Mouse (Mus musculus): ENCODE results near the gene Podxl2.

Podxl2 gene

DNA sequence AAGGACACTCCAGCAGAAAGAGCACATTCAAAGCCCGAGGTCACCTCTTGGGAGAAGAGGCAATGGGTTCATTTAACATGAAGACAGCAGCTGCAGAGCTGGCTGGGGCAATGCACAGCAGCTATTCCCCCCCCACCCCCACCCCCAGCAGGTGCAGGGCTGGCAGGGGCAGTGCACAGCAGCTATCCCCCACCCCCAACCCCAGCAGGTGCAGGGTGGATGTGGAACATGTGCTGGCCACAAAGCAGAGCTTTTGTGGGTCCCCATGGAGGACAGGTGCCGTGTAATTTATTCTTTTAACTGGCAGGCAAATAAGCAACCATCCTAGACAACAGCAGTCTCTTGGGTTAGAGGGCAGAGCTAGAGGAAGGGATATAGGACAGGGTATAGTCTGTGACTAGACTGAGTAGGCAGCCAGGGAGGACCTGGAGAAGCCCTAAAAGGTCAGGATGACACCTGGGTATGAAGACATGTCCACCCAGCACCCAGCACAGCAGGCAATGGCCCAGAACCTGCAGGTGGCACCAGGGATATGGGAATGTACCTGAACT lies 11.6 kb upstream of the Podxl2 start:
- no peak for DNase-seq (ENCODE audit: low read depth)

GRCm38 (mm10) chr6:88885644-88886416 lies 11.0 kb upstream of the Podxl2 start:
- no peak for DNase-seq (ENCODE audit: low read depth)

DNA sequence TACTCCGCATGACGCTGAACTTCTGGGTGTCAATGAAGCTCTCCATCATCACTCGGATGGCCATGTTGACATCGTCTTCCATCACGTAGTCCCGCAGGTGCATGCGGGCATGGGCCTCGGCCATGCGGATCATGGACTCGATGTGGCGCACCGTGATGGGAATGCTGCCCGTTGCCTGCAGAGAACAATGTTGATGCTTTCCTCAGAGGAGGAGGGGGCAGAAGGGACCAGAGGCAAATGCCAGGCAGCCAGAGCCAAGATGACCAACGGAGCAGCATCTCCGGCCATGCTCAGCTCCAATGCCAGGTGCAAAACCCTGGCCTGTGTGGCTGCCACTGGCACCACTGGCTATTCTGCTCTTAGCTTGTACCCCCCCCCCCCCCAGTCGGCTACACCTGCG lies 9.8 kb upstream of the Podxl2 start:
- DNase-seq (ENCODE audit: low read depth): no peak

- DNase-seq (ENCODE audit: low read depth): no peak
These were observed 9.4 kb upstream of the Podxl2 start for GRCm38 (mm10) chr6:88884195-88884594.

DNA sequence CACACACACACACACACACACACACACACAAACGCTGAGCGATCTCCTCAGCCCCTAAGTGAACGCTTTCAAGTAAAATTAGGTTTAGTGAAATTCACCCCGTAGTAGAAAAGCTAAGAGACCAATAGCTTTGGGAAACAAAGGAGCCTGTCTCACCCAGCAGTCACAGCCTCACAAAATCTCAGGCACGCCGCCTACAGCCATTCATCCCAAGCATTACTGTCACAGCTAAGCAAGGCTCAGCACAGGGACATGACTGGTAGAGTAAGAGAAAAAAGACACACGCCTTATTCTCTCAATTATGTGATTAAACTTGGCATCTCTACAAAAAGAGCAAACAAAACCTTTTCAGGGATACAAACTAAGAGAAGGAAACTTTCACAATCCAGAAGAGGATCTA lies 6.5 kb upstream of the Podxl2 start:
- DNase-seq (ENCODE audit: low read depth): no peak

- DNase-seq (ENCODE audit: low read depth): no peak
These were observed 4.6 kb upstream of the Podxl2 start for GRCm38 (mm10) chr6:88879471-88879870.

DNA sequence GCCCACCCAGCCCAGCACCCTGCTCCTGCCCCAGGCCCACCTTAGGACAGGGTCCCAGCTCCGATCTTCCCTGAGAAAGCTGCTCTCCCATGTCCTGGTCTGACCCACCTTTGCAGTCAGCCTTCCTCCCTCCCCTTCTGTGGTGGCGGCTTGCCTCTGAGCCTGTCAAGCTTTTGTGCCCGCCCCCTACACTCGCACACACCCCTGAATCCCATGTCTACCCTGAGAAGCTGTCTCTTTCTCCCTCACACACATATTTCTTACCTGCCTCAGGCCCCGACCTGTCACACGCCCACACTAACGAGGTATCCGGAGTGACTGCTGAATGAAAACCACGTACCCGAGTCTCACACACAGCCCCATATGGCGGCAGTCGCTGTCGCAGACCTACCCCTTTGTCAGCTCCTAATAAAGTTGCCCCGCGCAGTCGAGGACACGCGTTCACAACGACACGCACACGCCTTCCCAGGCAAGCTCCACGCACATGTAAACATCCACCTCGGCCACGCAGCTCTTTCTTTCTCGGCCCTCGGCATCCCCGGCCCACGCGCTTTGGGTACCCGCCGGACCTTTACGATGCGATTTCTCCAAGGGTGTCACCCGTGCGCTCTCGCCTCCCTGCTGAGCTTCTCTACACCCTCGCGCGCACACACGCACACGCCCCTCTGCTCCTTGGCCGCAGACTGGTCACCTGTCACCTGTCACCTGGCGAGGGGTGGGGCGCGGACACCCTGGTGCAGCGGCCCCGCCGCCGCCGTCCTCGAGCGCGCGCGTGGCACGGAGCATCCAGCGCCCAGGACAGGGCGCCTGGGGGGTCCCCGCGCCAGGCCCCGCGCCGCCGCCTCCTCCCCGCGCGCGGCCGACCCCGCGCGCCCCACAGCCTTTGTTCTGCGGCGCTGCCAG lies 628 bp downstream of the Podxl2 start:
- DNase-seq (ENCODE audit: low read depth): no peak

DNA sequence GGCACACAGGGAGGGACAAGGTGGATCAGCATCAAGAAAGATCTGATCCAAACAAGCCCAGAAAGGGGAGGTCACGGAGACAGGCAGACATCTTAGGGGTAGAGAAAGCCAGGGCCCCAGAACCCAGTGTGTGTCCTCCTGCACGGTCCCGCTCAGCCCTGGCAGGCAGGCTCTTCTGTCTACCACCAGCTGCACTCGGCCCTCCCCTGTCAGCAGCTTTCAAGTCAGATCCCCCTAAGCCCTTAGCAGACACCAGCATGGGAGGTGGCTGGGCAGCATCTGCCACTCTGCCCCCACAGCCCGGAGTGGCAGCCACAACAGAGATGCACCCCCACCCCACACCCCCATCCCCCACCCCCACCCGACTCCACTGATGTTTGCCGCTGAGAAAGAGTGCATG lies 2.0 kb downstream of the Podxl2 start:
- no peak for DNase-seq (ENCODE audit: low read depth)

DNA sequence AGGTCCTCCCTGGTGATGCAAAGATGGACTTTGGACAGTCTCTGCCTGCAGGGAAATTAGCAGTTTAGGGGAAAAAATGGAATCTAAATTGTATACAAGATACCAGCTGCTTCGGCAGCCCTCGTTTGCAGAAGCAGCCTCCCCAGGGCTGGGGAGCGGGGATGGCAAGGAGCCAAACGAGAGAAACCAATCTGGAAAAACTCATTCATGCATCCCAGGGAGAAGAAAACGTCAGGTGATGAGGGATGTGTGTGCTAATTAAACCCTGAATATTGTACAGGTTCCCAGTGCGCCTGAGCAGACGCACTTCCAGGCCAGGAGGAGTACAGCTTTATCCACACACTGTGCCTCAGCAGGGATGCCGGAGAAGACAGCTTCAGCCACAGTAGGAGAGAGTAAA lies 3.3 kb downstream of the Podxl2 start:
- DNase-seq (ENCODE audit: low read depth): no peak

DNA sequence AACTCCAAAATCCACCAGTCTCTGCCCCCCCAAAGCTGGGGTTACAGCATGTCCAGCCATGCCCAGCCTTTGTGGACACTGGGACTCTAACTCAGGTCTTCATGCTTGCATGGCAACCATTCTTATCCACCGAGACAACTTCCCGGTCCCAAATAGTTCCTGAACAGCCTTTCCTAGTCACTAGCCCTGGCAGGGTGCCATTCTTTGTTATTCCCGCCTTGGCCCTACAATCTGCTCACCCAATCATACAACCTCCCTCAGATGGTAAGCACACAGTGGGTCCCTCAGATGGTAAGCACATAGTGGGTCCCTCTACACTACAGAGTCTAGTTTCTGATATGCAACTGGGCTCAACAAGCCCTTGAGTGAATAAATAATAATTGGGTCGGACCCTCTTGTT lies 4.2 kb downstream of the Podxl2 start:
- DNase-seq (ENCODE audit: low read depth): no peak

- no peak for DNase-seq (ENCODE audit: low read depth)
These were observed 5.4 kb downstream of the Podxl2 start for GRCm38 (mm10) chr6:88869459-88869858.

GRCm38 (mm10) chr6:88865704-88866103 lies 9.1 kb downstream of the Podxl2 start:
- DNase-seq (ENCODE audit: low read depth): no peak

DNA sequence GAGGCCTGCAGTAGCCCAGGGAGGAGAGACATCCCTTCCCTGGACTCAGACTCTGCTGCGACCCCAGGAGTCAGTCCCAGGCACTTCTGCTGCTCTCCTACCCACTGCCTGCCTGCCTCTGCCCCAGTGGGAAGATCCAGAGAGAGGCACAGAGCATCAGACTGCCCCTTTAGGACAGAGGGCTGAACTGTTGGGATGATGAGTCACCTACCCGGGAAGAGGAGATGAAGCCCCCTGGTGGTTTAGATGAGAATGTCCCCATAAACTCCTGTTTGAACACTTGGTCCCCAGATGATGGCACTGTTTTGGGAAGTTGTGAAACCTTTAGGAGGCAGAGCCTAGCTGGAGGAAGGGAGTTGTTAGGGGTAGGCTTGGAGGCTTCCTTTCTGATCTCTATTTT lies 13.9 kb downstream of the Podxl2 start:
- peak; percentile 51 for DNase-seq (ENCODE audit: low read depth)

DNA sequence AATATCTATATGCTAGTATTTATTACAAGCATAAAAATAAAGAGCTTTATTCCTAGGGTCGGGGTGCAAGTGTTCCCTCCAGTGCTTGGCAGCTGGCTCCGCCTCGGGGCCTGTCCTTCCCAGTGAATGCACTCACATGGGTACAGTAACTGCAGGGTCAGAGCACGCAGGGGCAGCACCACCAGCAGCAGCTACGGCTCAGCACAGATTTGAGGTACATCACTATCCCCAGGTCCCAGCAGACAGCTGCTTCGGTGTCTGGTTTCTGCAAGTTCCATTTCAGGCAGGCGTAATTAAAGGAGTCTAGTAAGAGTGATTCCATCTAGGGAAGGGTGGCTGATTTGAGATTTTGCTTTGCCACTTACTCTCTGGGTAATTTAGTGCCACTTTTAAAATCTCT lies 16.5 kb downstream of the Podxl2 start:
- DNase-seq (ENCODE audit: low read depth): no peak

- DNase-seq (ENCODE audit: low read depth): no peak
These were observed 17.0 kb downstream of the Podxl2 start for GRCm38 (mm10) chr6:88857830-88858229.

- no peak for DNase-seq (ENCODE audit: low read depth)
These were observed 17.6 kb downstream of the Podxl2 start for GRCm38 (mm10) chr6:88857249-88857648.

DNA sequence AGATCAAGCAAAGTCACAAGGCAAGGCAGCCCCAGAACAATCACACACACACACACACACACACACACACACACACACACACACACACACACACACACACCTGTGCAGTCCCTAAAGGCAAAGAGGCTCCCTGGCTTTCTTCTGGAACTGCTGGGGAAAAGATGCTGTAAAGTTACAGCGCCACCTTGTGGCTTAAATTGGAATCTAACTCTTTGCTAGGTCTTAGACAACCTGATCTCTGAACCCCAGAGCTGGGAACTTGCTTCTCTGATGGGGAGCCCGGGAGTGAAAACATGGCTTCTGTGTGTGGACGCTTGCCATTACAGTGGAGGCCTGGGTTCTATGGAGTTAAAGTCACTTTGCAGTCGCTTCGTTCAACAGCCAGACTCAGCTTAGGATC lies 19.2 kb downstream of the Podxl2 start:
- DNase-seq (ENCODE audit: low read depth): peak; percentile 79

- DNase-seq (ENCODE audit: low read depth): no peak
These were observed 20.3 kb downstream of the Podxl2 start for GRCm38 (mm10) chr6:88854509-88854908.

DNA sequence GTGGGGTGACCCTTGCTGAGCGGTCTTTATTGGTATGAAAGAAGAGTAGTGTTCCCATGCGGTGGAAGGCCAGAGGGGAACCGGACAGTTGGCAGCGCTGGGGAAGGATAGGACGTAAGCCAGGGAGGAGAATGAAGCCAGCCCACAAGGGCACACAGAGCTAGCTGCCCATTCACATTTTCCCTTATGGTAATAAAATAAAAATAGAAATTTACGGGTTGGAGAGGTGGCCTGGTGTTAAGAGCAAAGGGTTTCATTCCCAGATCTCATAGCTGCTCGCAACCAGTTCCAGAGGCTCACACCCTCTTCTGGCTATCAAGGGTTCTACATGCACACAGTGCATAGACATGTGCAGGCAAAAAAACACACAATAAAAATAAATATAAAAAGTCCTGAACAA lies 24.8 kb downstream of the Podxl2 start:
- DNase-seq (ENCODE audit: low read depth): no peak

- no peak for DNase-seq (ENCODE audit: low read depth)
These were observed 25.6 kb downstream of the Podxl2 start for GRCm38 (mm10) chr6:88849270-88849669.

DNA sequence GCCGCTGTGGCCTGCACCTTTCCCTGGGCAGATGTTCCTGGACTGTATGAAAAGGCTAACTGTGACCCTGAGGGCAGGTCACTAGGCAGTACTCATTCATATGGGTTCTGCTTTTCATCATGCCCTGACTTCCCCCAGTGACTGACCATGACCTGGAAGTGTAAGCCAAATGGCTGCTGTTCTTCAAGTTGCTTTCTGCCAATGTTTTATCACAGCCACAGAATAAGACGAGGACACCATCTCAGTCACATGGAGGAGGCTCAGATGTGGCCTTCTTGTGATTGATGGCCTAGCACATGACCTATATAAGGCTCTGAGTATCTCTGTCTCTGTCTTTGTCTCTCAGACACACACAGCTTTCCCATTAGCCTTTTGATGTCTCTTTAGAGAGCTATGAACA lies 27.3 kb downstream of the Podxl2 start:
- DNase-seq (ENCODE audit: low read depth): no peak

DNA sequence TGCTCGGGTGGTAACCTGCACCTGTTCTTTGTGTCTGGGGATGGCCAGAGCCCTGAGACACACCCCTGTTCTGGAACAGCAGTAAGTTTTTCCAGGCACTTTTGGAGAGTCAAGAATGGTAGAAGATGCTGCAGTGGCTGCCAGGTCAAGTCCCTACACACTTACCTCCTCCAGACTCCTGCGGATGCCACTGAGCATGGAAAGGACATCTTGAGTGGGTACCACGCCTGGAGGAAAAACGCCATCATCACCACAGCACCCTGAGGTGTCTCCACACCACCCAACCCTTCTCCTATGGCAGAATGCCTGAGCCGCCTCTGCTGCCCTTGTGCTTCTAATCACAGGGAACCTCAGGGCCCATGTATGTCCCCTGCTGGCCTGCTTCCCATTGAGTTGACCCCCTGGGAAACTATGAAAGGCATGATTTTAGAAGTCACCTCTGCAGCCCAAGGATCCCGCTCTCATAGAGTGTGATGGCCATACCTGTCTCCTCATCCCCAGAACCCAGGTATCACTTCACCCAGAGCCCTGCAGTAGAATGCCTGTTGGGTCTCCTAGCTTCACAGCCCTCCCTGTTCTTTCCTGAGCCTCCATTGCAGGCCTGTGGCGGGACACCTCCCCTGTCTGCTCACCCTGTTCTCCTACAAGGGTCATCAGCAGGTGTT lies 29.8 kb downstream of the Podxl2 start:
- no peak for DNase-seq (ENCODE audit: low read depth)
